Mouse (Mus musculus): ENCODE measurements at regions not wholly inside any gene's neighbourhood (a gene's known extent, or its start where the extent isn't known, plus 50 kb on each side); places are given as distances from the start of the nearest gene placed in this dataset.

DNA sequence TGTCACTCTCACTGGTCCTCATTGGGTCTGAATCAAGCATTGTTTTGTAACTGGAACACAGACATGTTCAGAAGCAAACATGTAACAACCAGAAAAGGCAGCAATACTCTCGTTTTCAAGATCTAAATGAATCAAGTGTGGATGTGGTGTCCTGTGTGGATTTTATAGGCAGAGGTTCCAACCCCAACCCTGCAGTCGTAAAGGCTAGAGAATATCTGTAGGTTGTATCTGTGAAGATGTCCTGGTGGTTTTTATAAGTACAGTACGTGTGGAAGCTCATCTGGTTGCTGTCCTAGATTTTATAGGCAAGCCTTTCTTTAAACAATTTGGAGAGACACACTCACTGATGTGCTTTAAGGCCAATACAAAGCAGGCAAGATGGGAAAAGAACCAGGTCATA is 518.8 kb upstream of the Atp11b start:
- Histone ChIP-seq H3K4me3 (ENCODE audit: low read depth, low read length) (no peak overlapping the region), H3K36me3 (ENCODE audit: control insufficient read depth, insufficient read depth, low read length) (no peaks in the 10 kb centered on the region), H3K27me3 (replicated peaks; ENCODE audit: control insufficient read depth, insufficient read depth, low read length) (no peaks in the 10 kb centered on the region), H3K4me2 (ENCODE audit: low read length) (no peak overlapping the region), H3K9me3 (replicated peaks; ENCODE audit: control insufficient read depth, low read length) (no peaks in the 10 kb centered on the region), H3K4me1 (ENCODE audit: control insufficient read depth, insufficient read depth, low read length) (0 out of 2 replicates have a peak, but pooled peaks cover 2% of the 10 kb centered on the region), H3K27ac (ENCODE audit: low read depth, low read length) (no peak overlapping the region), H3K9ac (ENCODE audit: low read length) (no peak overlapping the region)
- 87% methylated on average over 3 of the region's 3 CpGs for WGBS
- ATAC-seq (no peak), DNase-seq (ENCODE audit: low spot score) (no peak)

- Histone ChIP-seq H3K9me3 (replicated peaks; ENCODE audit: control insufficient read depth, low read length) (no peaks in the 10 kb centered on the region), H3K4me1 (ENCODE audit: control insufficient read depth, insufficient read depth, low read length) (0 out of 2 replicates have a peak, but pooled peaks cover 2% of the 10 kb centered on the region), H3K27me3 (replicated peaks; ENCODE audit: control insufficient read depth, insufficient read depth, low read length) (no peaks in the 10 kb centered on the region), H3K27ac (ENCODE audit: low read depth, low read length) (no peak overlapping the region), H3K4me3 (ENCODE audit: low read depth, low read length) (no peak overlapping the region), H3K36me3 (ENCODE audit: control insufficient read depth, insufficient read depth, low read length) (no peaks in the 10 kb centered on the region), H3K9ac (ENCODE audit: low read length) (no peak overlapping the region), H3K4me2 (ENCODE audit: low read length) (no peak overlapping the region)
- ATAC-seq: no peak; the same call in 1 of the 2 replicates
- peak; percentile 45 for DNase-seq (ENCODE audit: low spot score)
- WGBS: 46% methylated on average over 5 of the region's 5 CpGs
Observed at GRCm38 (mm10) chr3:35235772-35236171, 518.1 kb upstream of the Atp11b start.

GRCm38 (mm10) chr3:35237342-35237741 is 516.6 kb upstream of the Atp11b start:
- H3K4me1 ChIP-seq (ENCODE audit: control insufficient read depth, insufficient read depth, low read length): 0 out of 2 replicates have a peak, but pooled peaks cover under 1% of the 10 kb centered on the region
- WGBS: 86% methylated on average over 6 of the region's 6 CpGs
- no peak for ATAC-seq
- H3K9ac ChIP-seq (ENCODE audit: low read length): no peak overlapping the region
- no peak for DNase-seq (ENCODE audit: low spot score)
- H3K9me3 ChIP-seq (replicated peaks; ENCODE audit: control insufficient read depth, low read length): no peaks in the 10 kb centered on the region
- H3K27ac ChIP-seq (ENCODE audit: low read depth, low read length): no peak overlapping the region
- no peak overlapping the region for H3K4me2 ChIP-seq (ENCODE audit: low read length)
- no peaks in the 10 kb centered on the region for H3K36me3 ChIP-seq (ENCODE audit: control insufficient read depth, insufficient read depth, low read length)
- H3K4me3 ChIP-seq (ENCODE audit: low read depth, low read length): no peak overlapping the region
- H3K27me3 ChIP-seq (replicated peaks; ENCODE audit: control insufficient read depth, insufficient read depth, low read length): no peaks in the 10 kb centered on the region

DNA sequence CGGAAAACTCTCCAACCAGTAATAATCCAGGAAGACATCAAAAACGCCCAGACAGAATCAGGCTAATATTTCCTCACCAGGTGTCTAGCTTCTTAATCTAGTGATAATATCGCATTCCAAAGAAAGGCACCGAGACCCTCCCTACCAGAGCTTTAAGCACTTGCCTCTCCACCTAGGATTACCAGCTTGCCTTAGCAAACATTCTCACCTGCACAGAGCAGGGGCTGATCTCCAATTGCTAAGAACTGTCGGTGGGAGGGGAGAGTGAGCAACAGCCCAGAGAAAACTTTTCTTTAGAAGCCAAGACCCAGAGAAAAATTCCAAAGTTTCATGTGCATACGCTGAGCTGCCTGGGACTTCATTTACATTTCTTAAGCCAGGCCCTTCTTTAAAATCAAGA is 511.6 kb upstream of the Atp11b start:
- WGBS: 29% methylated on average over 6 of the region's 6 CpGs
- Histone ChIP-seq H3K4me1 (ENCODE audit: control insufficient read depth, insufficient read depth, low read length) (peaks cover 18% of the 10 kb centered on the region), H3K4me3 (ENCODE audit: low read depth, low read length) (no peak overlapping the region), H3K27ac (ENCODE audit: low read depth, low read length) (no peak overlapping the region), H3K36me3 (ENCODE audit: control insufficient read depth, insufficient read depth, low read length) (no peaks in the 10 kb centered on the region), H3K9me3 (replicated peaks; ENCODE audit: control insufficient read depth, low read length) (no peaks in the 10 kb centered on the region), H3K27me3 (replicated peaks; ENCODE audit: control insufficient read depth, insufficient read depth, low read length) (no peaks in the 10 kb centered on the region), H3K4me2 (ENCODE audit: low read length) (no peak overlapping the region), H3K9ac (ENCODE audit: low read length) (no peak overlapping the region)
- DNase-seq (ENCODE audit: low spot score) (no peak), ATAC-seq (no peak)

- no peak for DNase-seq (ENCODE audit: low spot score)
- ATAC-seq: peak; percentile 54
- Histone ChIP-seq H3K9me3 (replicated peaks; ENCODE audit: control insufficient read depth, low read length) (no peaks in the 10 kb centered on the region), H3K27me3 (replicated peaks; ENCODE audit: control insufficient read depth, insufficient read depth, low read length) (no peaks in the 10 kb centered on the region), H3K9ac (ENCODE audit: low read length) (no peak overlapping the region), H3K4me1 (ENCODE audit: control insufficient read depth, insufficient read depth, low read length) (peaks cover 18% of the 10 kb centered on the region), H3K27ac (ENCODE audit: low read depth, low read length) (no peak overlapping the region), H3K4me2 (ENCODE audit: low read length) (no peak overlapping the region), H3K36me3 (ENCODE audit: control insufficient read depth, insufficient read depth, low read length) (no peaks in the 10 kb centered on the region), H3K4me3 (ENCODE audit: low read depth, low read length) (no peak overlapping the region)
- WGBS: 64% methylated on average over 10 of the region's 10 CpGs
Observed at GRCm38 (mm10) chr3:35242871-35243529, 510.9 kb upstream of the Atp11b start.

DNA sequence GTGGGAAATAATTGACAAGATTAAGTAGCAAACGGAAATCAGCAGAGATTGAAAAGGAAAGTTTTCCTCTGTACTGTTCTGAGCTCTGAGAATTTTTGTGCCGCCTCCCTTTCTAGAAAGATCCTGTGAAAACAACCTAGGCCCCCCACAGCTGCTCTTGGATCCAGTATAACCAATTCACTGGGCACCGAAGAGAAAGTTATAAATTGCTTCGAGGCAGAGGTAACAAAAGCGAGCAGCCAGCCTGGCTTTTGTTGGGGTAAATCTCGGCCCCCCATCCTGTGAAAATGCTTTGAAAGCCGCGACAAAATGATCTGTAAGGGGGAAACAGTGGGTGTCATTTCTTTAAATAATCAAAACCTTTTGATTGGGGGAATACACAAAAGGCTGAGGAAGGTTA is 508.9 kb upstream of the Atp11b start:
- Histone ChIP-seq H3K36me3 (ENCODE audit: control insufficient read depth, insufficient read depth, low read length) (no peaks in the 10 kb centered on the region), H3K4me1 (ENCODE audit: control insufficient read depth, insufficient read depth, low read length) (peaks cover 18% of the 10 kb centered on the region), H3K4me3 (ENCODE audit: low read depth, low read length) (no peak overlapping the region), H3K4me2 (ENCODE audit: low read length) (peak overlapping the region; percentile 12; the same call in 1 of the 2 replicates), H3K27me3 (replicated peaks; ENCODE audit: control insufficient read depth, insufficient read depth, low read length) (no peaks in the 10 kb centered on the region), H3K27ac (ENCODE audit: low read depth, low read length) (no peak overlapping the region), H3K9ac (ENCODE audit: low read length) (no peak overlapping the region), H3K9me3 (replicated peaks; ENCODE audit: control insufficient read depth, low read length) (no peaks in the 10 kb centered on the region)
- 0% methylated on average over 8 of the region's 8 CpGs for whole genome bisulfite sequencing
- ATAC-seq (no peak), DNase-seq (ENCODE audit: low spot score) (peak; percentile 44)

DNA sequence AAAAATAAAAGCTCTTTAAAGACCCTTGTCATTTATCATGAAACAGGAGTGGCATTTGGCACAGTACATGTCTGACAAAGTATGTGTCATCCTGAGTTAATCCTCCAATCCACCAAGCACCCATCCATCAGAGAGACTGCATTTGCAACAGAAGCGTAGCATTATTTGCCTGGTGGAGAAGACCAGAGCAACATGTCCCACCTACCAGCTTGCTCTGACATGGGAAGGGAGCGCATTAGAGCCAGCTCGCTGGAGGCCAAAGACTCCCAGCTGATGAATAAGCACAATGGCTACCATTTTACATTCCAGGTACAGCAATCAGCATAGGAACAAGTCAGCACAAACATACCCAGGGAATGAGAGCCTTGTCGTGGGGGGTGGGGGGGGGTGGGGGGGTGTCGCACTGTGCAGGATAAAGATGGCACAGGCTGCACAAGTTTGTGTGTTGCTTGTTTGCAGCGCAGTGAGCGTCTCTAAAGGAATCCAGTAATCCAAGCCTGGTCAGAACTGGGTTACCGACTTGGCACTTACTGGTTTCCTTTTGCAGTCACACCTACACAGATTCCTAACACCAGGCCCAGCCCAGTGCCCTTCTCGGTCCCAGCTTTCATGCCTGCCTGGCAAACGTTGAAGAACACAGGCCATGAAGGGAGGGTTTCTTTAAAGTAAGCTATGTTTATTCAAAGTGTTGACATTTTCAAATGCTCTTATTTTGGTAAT is 507.8 kb upstream of the Atp11b start:
- H3K27ac ChIP-seq (ENCODE audit: low read depth, low read length): no peak overlapping the region
- peak; percentile 25 for DNase-seq (ENCODE audit: low spot score)
- WGBS: 35% methylated on average over 10 of the region's 10 CpGs
- H3K36me3 ChIP-seq (ENCODE audit: control insufficient read depth, insufficient read depth, low read length): no peaks in the 10 kb centered on the region
- ATAC-seq: no peak
- no peak overlapping the region for H3K9ac ChIP-seq (ENCODE audit: low read length)
- no peaks in the 10 kb centered on the region for H3K27me3 ChIP-seq (replicated peaks; ENCODE audit: control insufficient read depth, insufficient read depth, low read length)
- H3K4me2 ChIP-seq (ENCODE audit: low read length): no peak overlapping the region
- no peaks in the 10 kb centered on the region for H3K9me3 ChIP-seq (replicated peaks; ENCODE audit: control insufficient read depth, low read length)
- H3K4me1 ChIP-seq (ENCODE audit: control insufficient read depth, insufficient read depth, low read length): peaks cover 18% of the 10 kb centered on the region
- H3K4me3 ChIP-seq (ENCODE audit: low read depth, low read length): no peak overlapping the region

GRCm38 (mm10) chr3:35249160-35249559 is 504.7 kb upstream of the Atp11b start:
- no peaks in the 10 kb centered on the region for H3K9me3 ChIP-seq (replicated peaks; ENCODE audit: control insufficient read depth, low read length)
- H3K4me2 ChIP-seq (ENCODE audit: low read length): no peak overlapping the region
- DNase-seq (ENCODE audit: low spot score) (peak; percentile 25), ATAC-seq (no peak)
- no peaks in the 10 kb centered on the region for H3K36me3 ChIP-seq (ENCODE audit: control insufficient read depth, insufficient read depth, low read length)
- peaks cover 9% of the 10 kb centered on the region for H3K4me1 ChIP-seq (ENCODE audit: control insufficient read depth, insufficient read depth, low read length)
- H3K9ac ChIP-seq (ENCODE audit: low read length): no peak overlapping the region
- H3K4me3 ChIP-seq (ENCODE audit: low read depth, low read length): no peak overlapping the region
- H3K27ac ChIP-seq (ENCODE audit: low read depth, low read length): no peak overlapping the region
- no peaks in the 10 kb centered on the region for H3K27me3 ChIP-seq (replicated peaks; ENCODE audit: control insufficient read depth, insufficient read depth, low read length)
- 71% methylated on average over 10 of the region's 10 CpGs for WGBS
